Mouse (Mus musculus) cerebellum, adult 2 months (tissue): ENCODE data around the gene Sox18. TPM values are rescaled to one million over a fixed set of nuclear protein-coding genes. Genes with fewer than 3 reads are reported as not detected.

Experiments
- DNase-seq, 2 experiments: peaks; one replicate each; pipeline ENCODE4 v3.0.0; 2021
- H3K27ac ChIP-seq: fragments of 200-500 bp; 2 replicates; pipeline ENCODE4 v1.5.1; 2012; ENCODE audit warnings: low read length, control low read depth, inconsistent platforms; ENCODE audit not compliant: insufficient read depth
- H3K27me3 ChIP-seq: fragments of 200-500 bp; 2 replicates; pipeline ENCODE4 v1.6.1; 2012; ENCODE audit warnings: inconsistent platforms, mild to moderate bottlenecking, low read length, moderate library complexity; ENCODE audit not compliant: control insufficient read depth, insufficient read depth
- H3K4me1 ChIP-seq: fragments of 200-500 bp; 2 replicates; pipeline ENCODE4 v1.6.1; 2011; ENCODE audit warnings: low read length; ENCODE audit not compliant: control insufficient read depth, insufficient read depth
- H3K4me3 ChIP-seq: fragments of 200-500 bp; replicated peaks from 2 replicates; pipeline ENCODE3; 2011; ENCODE audit warnings: mild to moderate bottlenecking, low read depth, low read length, control low read depth; ENCODE audit not compliant: insufficient read depth
- CTCF ChIP-seq: fragments of 200-500 bp; IDR thresholded peaks from 2 replicates; pipeline ENCODE4 v1.5.1; 2011; ENCODE audit warnings: low read depth, mild to moderate bottlenecking, control low read depth, low read length, moderate library complexity, borderline replicate concordance; ENCODE audit not compliant: insufficient read depth
- POLR2A ChIP-seq: fragments of 200-500 bp; IDR thresholded peaks from 2 replicates; pipeline ENCODE4 v1.6.1; 2011; ENCODE audit warnings: low read length, control low read depth, borderline replicate concordance; ENCODE audit not compliant: insufficient read depth
- WGBS: fragments of 180-500 bp; shearing (Covaris S2); methylation state at CpG from one replicate; pipeline ENCODE4 v1.1.7; 2018; 5-methylcytosine and 5-hydroxymethylcytosine counted together
- polyA plus RNA-seq: library from polyadenylated mRNA; depleted of rRNA; stranded (reverse); fragments of >200 nt; gene quantifications from 2 replicates; pipeline ENCODE4 v1.2.3, GENCODE M21; 2012

Gene Sox18
- polyA plus RNA-seq, 1 experiment, result 17.8 TPM

DNA sequence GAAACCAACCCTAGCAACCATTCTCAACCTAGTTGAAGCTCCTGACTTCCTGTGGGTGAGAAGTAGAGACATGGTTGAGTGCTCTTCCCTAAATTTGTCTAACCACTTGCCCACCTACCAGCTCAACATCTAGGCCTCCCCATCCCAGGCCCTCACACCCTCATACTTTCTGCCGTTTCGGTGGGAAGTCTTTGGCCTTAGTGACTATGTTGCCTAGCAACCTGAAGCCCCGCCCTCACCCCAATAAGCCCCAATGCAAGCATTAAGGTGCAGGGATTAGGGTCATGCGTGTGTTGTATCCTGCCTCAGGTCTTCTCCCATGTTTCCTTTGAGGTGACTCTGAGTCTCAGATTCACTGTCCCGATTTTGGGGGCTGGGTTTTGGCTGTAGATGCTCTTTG, 26.8 kb upstream of the Sox18 start, which contains the start of gene Lkaaear1:
TSS of gene Lkaaear1 (minus strand) at position 202 of the 400 bp plus-strand sequence.
- 43% methylated on average over 5 of the region's 5 CpGs for WGBS
- no peaks in the 10 kb centered on the region for H3K27me3 ChIP-seq
- H3K4me3 ChIP-seq, result no peak within 1 kb of the TSS
- H3K4me1 ChIP-seq, result no peaks in the 10 kb centered on the region
- TF ChIP-seq POLR2A, result no peak
- TF ChIP-seq CTCF, result no peak
- no peak within 1 kb of the TSS for H3K27ac ChIP-seq
- peak in 1 of 2 experiments; percentile 5 for DNase-seq

- DNase-seq, result peak in 1 of 2 experiments; percentile 4
- no peak overlapping the region for H3K4me3 ChIP-seq
- H3K27me3 ChIP-seq, result no peaks in the 10 kb centered on the region
- no peak overlapping the region for H3K27ac ChIP-seq
- WGBS, result 84% methylated on average over 33 of the region's 33 CpGs
- TF ChIP-seq POLR2A (no peak), CTCF (no peak)
- no peaks in the 10 kb centered on the region for H3K4me1 ChIP-seq
Observed at GRCm38 (mm10) chr2:181696801-181697420, 25.5 kb upstream of the Sox18 start.

GRCm38 (mm10) chr2:181695776-181696175, 24.3 kb upstream of the Sox18 start:
- Histone ChIP-seq H3K4me1 (no peaks in the 10 kb centered on the region), H3K4me3 (no peak overlapping the region), H3K27ac (no peak overlapping the region), H3K27me3 (no peaks in the 10 kb centered on the region)
- no peak for TF ChIP-seq CTCF
- no peak for TF ChIP-seq POLR2A
- WGBS, result 29% methylated on average over 1 of the region's 1 CpGs
- peak in 1 of 2 experiments; percentile 9 for DNase-seq

GRCm38 (mm10) chr2:181694581-181694980, 23.1 kb upstream of the Sox18 start:
- no peak for DNase-seq
- TF ChIP-seq CTCF, result no peak
- no peak for TF ChIP-seq POLR2A
- Histone ChIP-seq H3K4me3 (no peak overlapping the region), H3K27ac (no peak overlapping the region), H3K27me3 (no peaks in the 10 kb centered on the region), H3K4me1 (no peaks in the 10 kb centered on the region)
- 95% methylated on average over 3 of the region's 3 CpGs for WGBS

DNA sequence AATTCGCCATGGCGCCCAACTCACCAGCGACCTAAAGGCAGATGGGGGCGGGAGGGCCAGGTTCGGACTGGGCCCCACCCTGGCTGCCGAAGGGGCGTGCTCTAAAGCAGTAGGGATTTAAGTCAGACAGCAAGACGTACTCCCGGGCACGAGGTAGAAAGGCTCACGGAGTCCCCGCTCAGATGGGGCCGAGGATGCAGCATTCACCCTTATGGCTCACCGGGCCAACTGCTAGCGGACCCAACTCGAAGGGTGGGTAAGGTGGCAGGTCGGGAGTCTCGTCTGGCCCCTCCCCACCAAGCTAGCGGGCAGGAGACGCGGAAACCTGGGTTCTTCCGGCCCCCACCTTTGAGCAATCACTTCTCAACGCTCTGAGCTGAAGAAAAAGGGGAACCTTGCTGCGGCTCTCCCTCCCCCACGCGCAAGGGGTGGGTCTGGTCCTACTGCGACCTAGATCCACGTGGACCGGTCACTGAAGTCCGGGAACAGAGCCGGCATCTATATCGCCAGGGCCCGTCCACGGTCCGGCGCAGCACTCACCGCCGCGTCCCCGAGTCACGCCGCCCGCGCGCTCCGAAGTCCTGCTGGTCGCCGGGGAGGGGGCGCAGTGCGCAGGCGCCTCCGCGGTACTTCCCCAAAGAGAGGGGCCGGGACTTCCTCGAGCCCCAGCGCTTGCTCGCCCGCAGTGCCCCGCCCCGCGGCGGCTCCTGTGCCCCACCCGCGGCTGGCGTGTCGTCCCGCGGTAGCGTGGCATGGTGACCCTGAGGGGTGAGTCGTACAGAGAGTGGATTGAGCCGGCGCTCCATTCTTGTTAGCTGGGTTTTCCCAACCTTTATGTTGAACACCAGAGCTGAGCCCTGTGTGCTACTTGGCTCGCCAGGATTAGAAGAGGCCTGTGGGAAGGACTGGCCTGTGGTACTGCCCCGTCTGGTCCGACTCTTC, 22.2 kb upstream of the Sox18 start, which contains the start of gene Rgs19:
TSS of gene Rgs19 (minus strand) at position 639 of the 942 bp plus-strand sequence.
- H3K27me3 ChIP-seq, result no peaks in the 10 kb centered on the region
- TF ChIP-seq POLR2A (no peak), CTCF (no peak)
- H3K4me1 ChIP-seq, result no peaks in the 10 kb centered on the region
- peak within 1 kb of the TSS; percentile 66 for H3K4me3 ChIP-seq
- under 1% methylated on average over 75 of the region's 75 CpGs for WGBS
- peak; percentile 75 to 76 for DNase-seq
- no peak within 1 kb of the TSS for H3K27ac ChIP-seq

DNA sequence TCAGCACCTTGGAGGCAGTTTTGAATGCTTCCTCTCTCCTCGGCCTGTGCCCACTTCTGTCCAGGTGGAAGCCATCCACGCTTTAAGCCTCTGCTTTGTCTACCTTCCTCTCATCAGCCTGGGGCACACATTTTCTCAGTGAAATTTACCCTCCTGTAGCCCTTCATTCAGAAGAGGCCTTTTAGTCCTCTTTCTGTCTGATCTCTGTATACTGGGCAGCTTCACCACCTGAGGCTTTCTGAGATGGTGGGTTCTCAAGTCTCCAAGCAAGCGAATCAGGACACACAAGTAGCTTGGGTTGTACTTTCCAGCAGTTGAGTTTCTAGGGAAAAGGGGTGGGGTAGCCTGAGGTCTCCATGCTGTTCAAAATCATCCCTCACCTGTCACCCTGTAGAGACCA, 20.9 kb upstream of the Sox18 start:
- no peak overlapping the region for H3K4me3 ChIP-seq

DNA sequence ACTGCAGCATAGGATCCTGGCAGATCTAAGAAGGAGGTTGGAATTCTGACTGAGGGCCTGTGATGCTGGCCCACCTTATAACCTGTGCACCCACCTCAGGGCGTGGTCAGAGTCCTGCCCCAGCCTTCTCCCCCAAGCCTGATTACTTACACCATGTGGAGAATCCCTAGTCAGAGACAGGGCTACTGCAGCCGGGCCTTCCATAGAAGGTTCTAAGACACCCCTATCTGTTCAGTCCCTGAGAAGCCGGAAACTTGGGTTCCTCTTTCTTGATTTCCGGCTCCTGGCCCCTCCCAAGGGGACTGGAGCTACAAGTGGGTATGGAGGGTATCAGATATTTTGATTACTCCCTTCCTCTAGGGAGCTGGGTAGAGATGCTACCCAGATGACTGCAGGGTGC, 20.1 kb upstream of the Sox18 start:
- H3K27me3 ChIP-seq, result no peaks in the 10 kb centered on the region
- no peak for DNase-seq
- 87% methylated on average over 4 of the region's 4 CpGs for WGBS
- no peaks in the 10 kb centered on the region for H3K4me1 ChIP-seq
- no peak overlapping the region for H3K4me3 ChIP-seq
- no peak overlapping the region for H3K27ac ChIP-seq
- TF ChIP-seq POLR2A (no peak), CTCF (no peak)

More for the DNA sequence above, 20.9 kb upstream of the Sox18 start:
- TF ChIP-seq CTCF (no peak), POLR2A (no peak)
- H3K4me1 ChIP-seq, result no peaks in the 10 kb centered on the region
- 97% methylated on average over 3 of the region's 3 CpGs for WGBS
- DNase-seq, result peak in 1 of 2 experiments; percentile 3
- no peaks in the 10 kb centered on the region for H3K27me3 ChIP-seq
- H3K27ac ChIP-seq, result no peak overlapping the region

GRCm38 (mm10) chr2:181691083-181691482, 19.6 kb upstream of the Sox18 start:
- no peak for TF ChIP-seq CTCF
- TF ChIP-seq POLR2A, result no peak
- H3K4me3 ChIP-seq, result no peak overlapping the region
- DNase-seq, result no peak
- H3K27me3 ChIP-seq, result no peaks in the 10 kb centered on the region
- WGBS, result 87% methylated on average over 6 of the region's 6 CpGs
- H3K4me1 ChIP-seq, result no peaks in the 10 kb centered on the region
- H3K27ac ChIP-seq, result no peak overlapping the region
